Mouse (Mus musculus) lung, embryonic 14.5 days (tissue): Measurements from ENCODE around the gene Kirrel3. TPM values are rescaled to one million over a fixed set of nuclear protein-coding genes. Genes with fewer than 3 reads are reported as not detected.

Experiments
- ATAC-seq: fragments of 200-750 bp; cut with Nextera tagmentation; 2 replicates; pipeline ENCODE4 v1.8.0; 2017; ENCODE audit warnings: mild to moderate bottlenecking, moderate TSS enrichment, moderate library complexity; ENCODE audit not compliant: insufficient read depth
- DNase-seq: peaks from one replicate; pipeline ENCODE4 v3.0.0-alpha.2; 2015
- H3K27ac ChIP-seq: fragments of 300-500 bp; sonication (generic); 2 replicates; pipeline ENCODE4 v1.5.1; 2014; ENCODE audit warnings: low read depth, mild to moderate bottlenecking, moderate library complexity
- H3K27me3 ChIP-seq: fragments of 300-500 bp; sonication (generic); 2 replicates; pipeline ENCODE4 v1.6.1; 2014; ENCODE audit warnings: low read length, control low read depth; ENCODE audit not compliant: insufficient read depth
- H3K36me3 ChIP-seq: fragments of 300-500 bp; sonication (generic); 2 replicates; pipeline ENCODE4 v1.6.1; 2014; ENCODE audit warnings: control low read depth; ENCODE audit not compliant: insufficient read depth
- H3K4me1 ChIP-seq: fragments of 300-500 bp; sonication (generic); 2 replicates; pipeline ENCODE4 v1.6.1; 2014; ENCODE audit warnings: antibody characterized with exemption, control low read depth; ENCODE audit not compliant: insufficient read depth
- H3K4me2 ChIP-seq: fragments of 300-500 bp; sonication (generic); 2 replicates; pipeline ENCODE4 v1.6.1; 2014; ENCODE audit warnings: mild to moderate bottlenecking
- H3K4me3 ChIP-seq: fragments of 300-500 bp; sonication (generic); 2 replicates; pipeline ENCODE4 v1.5.1; 2014; ENCODE audit warnings: low read depth, low read length
- H3K9ac ChIP-seq: fragments of 300-500 bp; sonication (generic); 2 replicates; pipeline ENCODE4 v1.6.1; 2014
- H3K9me3 ChIP-seq: fragments of 300-500 bp; sonication (generic); 2 replicates; pipeline ENCODE4 v1.6.1; 2016; ENCODE audit warnings: low read depth, low read length, control low read depth
- CTCF ChIP-seq: IDR thresholded peaks from 2 replicates; pipeline ENCODE4 v1.5.1; 2016; ENCODE audit warnings: antibody characterized with exemption, low read depth
- WGBS: fragments of 180-500 bp; shearing (Covaris S2); extraction: QIAGEN DNeasy Blood & Tissue Kit; methylation state at CpG from one replicate; pipeline ENCODE4 v1.1.7; 2014; 5-methylcytosine and 5-hydroxymethylcytosine counted together
- polyA plus RNA-seq: library from polyadenylated mRNA; unstranded; fragments of >200 nt; fragmentation: Nextera tagmentation; extraction: Ambion mirVana; gene quantifications from 2 replicates; pipeline ENCODE4 v1.2.1, GENCODE M21; 2014

Gene Kirrel3
- polyA plus RNA-seq, 1 experiment from 2014 or later: 1.4 TPM

DNA sequence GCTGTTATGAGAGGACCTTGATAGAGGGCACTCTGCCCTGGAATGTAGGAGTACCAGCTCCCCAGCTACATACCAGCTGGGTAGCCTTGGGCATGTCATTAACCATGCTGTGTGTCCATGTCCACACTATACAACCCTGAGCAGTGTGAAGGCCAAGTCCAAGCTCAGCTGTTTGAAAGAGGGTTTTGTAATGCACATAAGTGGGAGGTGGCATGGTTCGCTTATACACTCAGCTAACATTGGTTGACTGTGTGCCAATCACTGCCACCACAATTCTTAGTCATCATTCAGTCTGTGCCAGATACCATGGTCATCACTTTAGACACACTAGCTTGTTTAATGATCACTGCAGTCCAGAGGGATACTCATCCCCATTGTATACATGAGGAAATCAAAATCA, 436.2 kb downstream of the Kirrel3 start:
- TF ChIP-seq CTCF: no peak
- DNase-seq (no peak), ATAC-seq (no peak)
- Histone ChIP-seq H3K4me1 (no peaks in the 10 kb centered on the region), H3K27me3 (no peaks in the 10 kb centered on the region), H3K27ac (no peak overlapping the region), H3K36me3 (no peaks in the 10 kb centered on the region), H3K4me3 (no peak overlapping the region), H3K4me2 (no peak overlapping the region), H3K9me3 (no peaks in the 10 kb centered on the region), H3K9ac (no peak overlapping the region)
- WGBS: 83% methylated on average over 1 of the region's 1 CpGs

DNA sequence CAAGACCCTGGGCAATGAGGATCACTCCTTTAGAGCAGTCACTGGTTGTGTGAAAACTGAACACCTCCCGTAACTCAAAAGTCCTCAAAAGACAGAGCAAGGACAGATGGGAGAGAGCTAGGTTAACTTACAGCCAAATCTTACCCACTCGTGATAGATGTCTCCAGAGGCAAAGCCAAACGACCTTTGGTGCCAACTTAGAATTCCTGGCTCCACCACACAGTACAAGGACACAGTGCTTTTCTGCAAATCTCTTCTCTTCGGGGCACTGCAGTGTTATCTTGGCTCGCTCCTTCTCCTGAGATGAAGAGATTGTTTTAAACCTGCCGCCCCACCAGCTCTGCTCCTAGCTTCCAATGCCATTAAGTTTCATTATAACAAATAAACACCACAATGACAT, 437.0 kb downstream of the Kirrel3 start:
- Histone ChIP-seq H3K9ac (no peak overlapping the region), H3K27ac (no peak overlapping the region), H3K36me3 (no peaks in the 10 kb centered on the region), H3K4me3 (no peak overlapping the region), H3K9me3 (no peaks in the 10 kb centered on the region), H3K27me3 (no peaks in the 10 kb centered on the region), H3K4me2 (no peak overlapping the region), H3K4me1 (no peaks in the 10 kb centered on the region)
- DNase-seq (no peak), ATAC-seq (no peak)
- TF ChIP-seq CTCF: no peak
- 65% methylated on average over 6 of the region's 6 CpGs for WGBS

DNA sequence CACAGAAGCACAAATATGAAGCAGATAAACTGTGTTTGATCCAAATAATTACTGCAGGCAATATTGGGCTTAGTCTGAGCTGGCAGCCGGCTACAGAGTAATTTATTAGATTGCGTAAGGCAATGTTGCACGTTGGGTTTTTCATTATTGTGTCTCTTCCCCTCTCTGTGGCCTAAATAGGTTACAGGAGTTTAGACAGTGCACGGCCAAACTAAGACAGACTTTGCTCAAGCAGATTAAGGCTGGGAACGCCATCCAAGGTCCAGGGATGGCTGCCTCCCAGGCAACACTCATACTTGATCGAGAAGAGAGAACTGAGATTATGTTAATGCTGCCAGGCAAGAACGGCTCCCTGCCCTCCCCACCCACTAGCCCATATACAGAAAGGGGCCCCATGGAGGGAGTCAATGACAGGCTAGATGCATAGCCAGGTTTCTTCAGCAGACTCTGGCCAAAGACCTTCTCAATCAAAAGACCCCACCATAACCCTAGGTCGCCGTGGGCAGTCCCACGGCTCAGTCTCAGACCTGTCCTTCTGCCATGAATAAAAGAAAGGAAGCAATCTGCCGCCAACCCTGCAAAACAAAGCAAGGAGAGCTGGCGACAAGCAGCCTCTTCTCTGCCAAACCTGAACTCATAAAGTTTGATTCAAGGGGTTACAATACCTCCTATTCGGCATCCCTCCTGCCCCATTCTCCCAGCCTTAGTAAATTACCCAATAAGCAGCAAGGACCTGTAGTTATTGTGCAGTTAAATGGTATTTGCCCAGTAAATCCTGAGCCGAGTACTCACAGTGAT, 437.6 kb downstream of the Kirrel3 start:
- ATAC-seq: no peak
- WGBS: 79% methylated on average over 14 of the region's 14 CpGs
- no peak for TF ChIP-seq CTCF

DNA sequence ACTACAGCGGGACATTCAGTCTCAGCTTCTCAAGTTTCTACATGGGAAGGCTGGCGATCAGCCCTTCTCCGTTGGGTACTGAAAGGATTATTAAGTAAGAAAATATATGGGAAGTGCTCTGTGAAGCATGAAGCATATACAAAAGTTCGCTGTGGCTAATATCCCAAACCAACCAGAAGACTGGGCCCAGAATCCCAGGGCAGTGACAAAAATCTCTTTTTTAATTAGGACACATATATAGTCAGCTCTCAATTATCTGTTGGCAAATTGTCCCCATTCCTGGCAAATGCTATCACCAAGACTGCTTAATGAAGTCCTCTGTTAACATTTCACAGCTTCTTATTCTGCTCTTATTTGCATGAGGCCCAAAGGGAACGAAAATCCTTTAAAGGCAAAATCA, 439.9 kb downstream of the Kirrel3 start:
- Histone ChIP-seq H3K36me3 (no peaks in the 10 kb centered on the region), H3K4me2 (no peak overlapping the region), H3K9me3 (no peaks in the 10 kb centered on the region), H3K27ac (no peak overlapping the region), H3K4me1 (no peaks in the 10 kb centered on the region), H3K9ac (no peak overlapping the region), H3K27me3 (no peaks in the 10 kb centered on the region), H3K4me3 (no peak overlapping the region)
- 75% methylated on average over 5 of the region's 5 CpGs for WGBS
- DNase-seq (no peak), ATAC-seq (no peak)
- no peak for TF ChIP-seq CTCF

More for the DNA sequence above, 437.6 kb downstream of the Kirrel3 start:
- no peak for DNase-seq
- H3K27ac ChIP-seq: no peak overlapping the region
- H3K9ac ChIP-seq: no peak overlapping the region
- no peak overlapping the region for H3K4me3 ChIP-seq
- H3K4me2 ChIP-seq: no peak overlapping the region
- H3K36me3 ChIP-seq: no peaks in the 10 kb centered on the region
- H3K9me3 ChIP-seq: no peaks in the 10 kb centered on the region
- H3K27me3 ChIP-seq: no peaks in the 10 kb centered on the region
- H3K4me1 ChIP-seq: no peaks in the 10 kb centered on the region

DNA sequence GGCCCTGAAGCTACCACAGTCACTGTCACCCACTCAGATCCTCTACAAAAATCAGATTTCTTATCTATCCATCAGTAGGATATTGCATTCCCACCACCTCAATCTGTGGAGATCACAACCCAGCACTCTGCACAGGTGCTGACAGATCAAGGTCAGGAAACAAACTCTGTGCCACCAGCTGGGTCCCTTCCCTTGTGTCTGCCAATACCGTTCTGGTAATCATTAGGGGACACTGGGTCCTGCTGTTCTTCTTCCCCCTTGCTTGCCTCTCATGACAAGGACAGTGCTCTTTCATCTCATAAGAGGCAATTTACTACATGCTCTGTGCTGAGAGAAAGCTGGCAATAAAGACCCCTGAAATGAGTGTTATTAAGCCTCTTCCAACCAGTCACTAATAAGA, 444.7 kb downstream of the Kirrel3 start:
- Histone ChIP-seq H3K4me2 (no peak overlapping the region), H3K9me3 (no peaks in the 10 kb centered on the region), H3K4me3 (no peak overlapping the region), H3K27me3 (no peaks in the 10 kb centered on the region), H3K27ac (no peak overlapping the region), H3K4me1 (no peaks in the 10 kb centered on the region), H3K36me3 (no peaks in the 10 kb centered on the region), H3K9ac (no peak overlapping the region)
- ATAC-seq (no peak), DNase-seq (no peak)
- TF ChIP-seq CTCF: no peak
- 61% methylated on average over 1 of the region's 1 CpGs for WGBS

DNA sequence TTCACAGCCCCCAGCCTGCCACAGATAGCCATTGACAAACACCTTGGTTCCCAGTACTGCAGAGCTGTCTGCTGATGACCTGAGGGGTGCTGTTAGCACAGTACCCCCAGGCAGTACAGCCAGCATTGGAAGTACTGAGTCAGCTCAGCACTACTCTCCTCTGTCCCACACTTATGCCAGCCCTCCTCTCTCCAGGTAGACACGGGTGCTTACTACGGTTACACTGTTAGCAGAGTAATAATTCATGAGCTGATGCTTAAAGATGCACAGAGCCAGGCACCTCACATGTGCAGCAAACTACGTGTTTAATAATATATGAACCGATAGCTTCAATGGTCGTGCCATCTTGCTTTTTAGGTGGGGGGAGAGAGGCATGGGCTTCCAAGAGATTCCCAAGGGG, 452.4 kb downstream of the Kirrel3 start:
- Histone ChIP-seq H3K4me2 (no peak overlapping the region), H3K27ac (no peak overlapping the region), H3K9ac (no peak overlapping the region), H3K4me1 (no peaks in the 10 kb centered on the region), H3K4me3 (no peak overlapping the region), H3K27me3 (no peaks in the 10 kb centered on the region), H3K36me3 (no peaks in the 10 kb centered on the region), H3K9me3 (no peaks in the 10 kb centered on the region)
- DNase-seq: no peak
- no peak for TF ChIP-seq CTCF
- no peak for ATAC-seq
- 76% methylated on average over 5 of the region's 5 CpGs for WGBS

DNA sequence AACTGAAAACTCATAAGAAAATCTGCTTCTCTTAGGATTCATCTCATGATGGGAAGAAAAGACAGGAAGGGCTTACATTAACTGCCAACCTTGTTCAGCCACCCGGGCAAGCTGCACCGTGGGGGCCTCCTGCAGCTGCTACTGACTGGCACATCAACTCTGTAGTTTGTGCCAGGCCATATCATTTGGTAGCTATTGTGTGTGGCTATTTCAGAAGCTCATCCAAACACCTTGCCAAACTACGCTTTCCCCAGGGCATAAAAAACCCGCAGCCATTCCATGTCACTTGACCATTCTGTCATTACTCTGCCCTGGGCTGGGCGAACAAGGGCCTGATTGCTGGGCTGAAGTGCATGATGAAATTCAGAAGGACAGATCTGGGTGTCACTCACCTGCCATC, 453.9 kb downstream of the Kirrel3 start:
- Histone ChIP-seq H3K27me3 (no peaks in the 10 kb centered on the region), H3K4me1 (no peaks in the 10 kb centered on the region), H3K9me3 (no peaks in the 10 kb centered on the region), H3K27ac (no peak overlapping the region), H3K4me2 (no peak overlapping the region), H3K9ac (no peak overlapping the region), H3K4me3 (no peak overlapping the region), H3K36me3 (no peaks in the 10 kb centered on the region)
- no peak for ATAC-seq
- no peak for TF ChIP-seq CTCF
- DNase-seq: no peak
- 88% methylated on average over 5 of the region's 5 CpGs for WGBS
